8 mouse cellular contexts compared by ENCODE assay signal in genomic region chr11:110537602-110538001, GRCm38 (mm10).
DNase-seq lines count a peak whose midpoint lies in the region; ATAC-seq lines count a peak whose summit lies in the region.

No protein-coding gene starts in this region.

- no peaks in the 10 kb centered on the region for H3K4me1 ChIP-seq in hindbrain, embryonic 15.5 days (replicated peaks)

- peak; percentile 26 for DNase-seq in T-cell, adult 2 months (ENCODE audit: low spot score)
- DNase-seq in cerebellum, postnatal 25 days = peak; percentile 68 to 81
- DNase-seq in frontal cortex, postnatal 36 days (ENCODE audit: low spot score in 2 of 2) = peak; percentile 81 to 92
- peak; percentile 63 for DNase-seq in left cerebral cortex, adult 11 months (ENCODE audit: low spot score)
- peak; percentile 23 to 75 for DNase-seq in lung, postnatal 4 days
- DNase-seq in retina, postnatal 7 days (ENCODE audit: low read depth, low spot score) = peak; percentile 67
- DNase-seq in urinary bladder, adult 2 months (ENCODE audit: low spot score) = peak; percentile 22

- H3K36me3 ChIP-seq in hindbrain, embryonic 15.5 days = no peaks in the 10 kb centered on the region

- H3K9ac ChIP-seq in hindbrain, embryonic 15.5 days = no peak overlapping the region

- peak; percentile 38; the same call in 1 of the 2 replicates for ATAC-seq in hindbrain, embryonic 15.5 days (ENCODE audit: low FRiP score, low read depth)

- peak overlapping the region; percentile 54 for H3K4me2 ChIP-seq in hindbrain, embryonic 15.5 days

- peak overlapping the region; percentile 23 for H3K4me3 ChIP-seq in hindbrain, embryonic 15.5 days

- WGBS in hindbrain, embryonic 15.5 days = 14% methylated on average over 15 of the region's 15 CpGs

- no peak overlapping the region for H3K27ac ChIP-seq in hindbrain, embryonic 15.5 days (replicated peaks)

- no peaks in the 10 kb centered on the region for H3K27me3 ChIP-seq in hindbrain, embryonic 15.5 days

- H3K9me3 ChIP-seq in hindbrain, embryonic 15.5 days = no peaks in the 10 kb centered on the region

Comparison
In these comparisons a context has a peak if more than half of its experiments do, and no peak if none do; other contexts are left out.
1. DNase-seq: peak in every context shown above with its lines; median percentile 86 in frontal cortex, postnatal 36 days; 74 in cerebellum, postnatal 25 days; 67 in retina, postnatal 7 days; 63 in left cerebral cortex, adult 11 months; 49 in lung, postnatal 4 days; 26 in T-cell, adult 2 months; 22 in urinary bladder, adult 2 months.